Mouse (Mus musculus): ENCODE measurements around the gene Zcchc10. TPM values are rescaled to one million over a fixed set of nuclear protein-coding genes. Genes with fewer than 3 reads are reported as not detected.

Zcchc10 gene
- polyA plus RNA-seq, 1 experiment from 2014 or later: 22.7 TPM

DNA sequence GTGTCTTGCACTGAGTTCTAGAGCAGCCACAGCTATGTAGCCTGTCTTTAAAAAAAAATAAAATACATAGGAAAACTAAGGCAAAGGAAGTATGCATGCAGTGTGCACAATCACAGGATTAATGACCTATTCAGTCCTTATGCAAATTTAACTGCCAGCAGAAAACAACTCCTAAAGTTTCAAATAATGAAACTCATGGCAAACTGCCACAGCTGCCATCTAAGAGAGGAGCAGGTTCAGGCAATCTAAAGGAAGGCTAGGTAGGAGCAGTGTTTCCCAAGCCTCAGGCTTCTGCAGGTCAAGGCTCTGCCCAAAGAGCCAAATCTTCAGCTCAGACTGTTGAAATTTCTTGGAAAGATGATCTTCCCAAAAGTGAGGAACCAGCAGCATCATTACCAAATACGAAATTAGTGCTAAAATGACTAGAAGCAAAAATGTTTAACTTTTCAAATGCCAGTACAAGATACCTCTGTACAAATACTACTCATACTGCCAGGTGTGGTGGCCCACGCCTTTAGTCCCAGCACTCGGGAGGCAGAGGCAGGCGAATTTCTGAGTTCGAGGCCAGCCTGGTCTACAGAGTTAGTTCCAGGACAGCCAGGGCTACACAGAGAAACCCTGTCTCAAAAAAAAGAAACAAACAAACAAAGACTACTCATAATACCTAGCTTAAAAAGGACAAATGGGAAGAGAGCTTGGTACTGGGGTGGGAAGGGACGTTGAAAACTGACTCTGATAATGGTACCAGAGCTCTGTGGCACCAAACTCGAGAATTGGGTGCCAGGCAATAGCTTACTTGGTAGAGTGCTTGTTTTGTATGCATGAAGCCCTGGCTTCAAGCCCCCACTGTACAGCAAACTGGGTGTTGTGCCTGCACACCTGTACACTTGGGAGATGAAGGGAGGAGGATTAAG is 26.3 kb upstream of the Zcchc10 start:
- DNase-seq (ENCODE audit: low spot score) (no peak), ATAC-seq (ENCODE audit: low FRiP score) (no peak)
- 96% methylated on average over 7 of the region's 7 CpGs for WGBS
- H3K27me3 ChIP-seq (ENCODE audit: control insufficient read depth, insufficient read depth, low read length): no peaks in the 10 kb centered on the region
- no peak overlapping the region for H3K4me3 ChIP-seq (ENCODE audit: low read depth, low read length)
- H3K4me2 ChIP-seq (replicated peaks; ENCODE audit: low read depth, low read length): peak overlapping the region; percentile 73
- H3K4me1 ChIP-seq (replicated peaks; ENCODE audit: control insufficient read depth, insufficient read depth, low read length): peaks cover 5% of the 10 kb centered on the region; the same call in 1 of the 2 replicates
- H3K27ac ChIP-seq (ENCODE audit: low read depth, low read length): no peak overlapping the region
- peak overlapping the region; percentile 98 for H3K9ac ChIP-seq (ENCODE audit: low read depth, low read length)
- no peaks in the 10 kb centered on the region for H3K9me3 ChIP-seq (ENCODE audit: control insufficient read depth, low read length)
- H3K36me3 ChIP-seq (ENCODE audit: control insufficient read depth, insufficient read depth, low read length): no peaks in the 10 kb centered on the region

DNA sequence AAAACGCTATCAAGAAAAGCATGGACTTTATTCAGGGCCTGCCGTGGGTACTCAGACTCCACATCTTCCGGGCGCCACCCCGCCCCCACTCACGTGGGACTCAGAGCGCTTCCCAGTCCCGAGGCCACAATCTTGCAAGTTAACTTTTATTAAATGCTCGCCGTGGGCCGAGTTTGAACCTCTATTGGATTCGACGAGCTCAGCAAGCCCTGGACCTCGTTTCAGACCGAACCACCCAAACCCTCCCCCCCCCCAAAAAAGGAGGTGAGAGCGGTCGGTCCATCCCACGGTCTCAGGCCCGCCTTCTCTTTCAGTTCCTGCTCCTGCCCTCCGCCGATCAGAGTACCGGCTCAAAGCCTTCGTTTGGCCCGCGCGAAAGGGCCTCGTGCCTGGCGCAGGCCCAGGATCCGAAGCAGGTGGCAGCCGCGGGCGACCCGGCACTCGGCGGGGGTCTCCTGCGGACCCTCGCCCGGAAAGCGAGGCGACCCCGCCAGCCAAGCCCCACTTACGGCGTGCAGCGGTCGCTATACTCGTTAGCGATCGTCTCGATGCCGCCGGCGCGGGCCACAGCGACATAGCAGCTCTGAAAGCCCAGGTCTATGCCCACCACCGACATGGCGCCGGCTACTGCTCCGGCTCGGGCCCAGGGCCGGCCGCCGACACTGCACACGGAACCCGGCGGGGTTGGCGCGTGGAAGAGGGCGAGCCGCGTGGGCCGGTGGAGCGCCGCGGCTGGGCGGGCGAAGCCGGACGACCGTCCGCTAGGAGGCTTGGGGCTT is 24.7 kb upstream of the Zcchc10 start:
- under 1% methylated on average over 74 of the region's 80 CpGs for WGBS
- DNase-seq (ENCODE audit: low spot score): peak; percentile 70
- H3K4me2 ChIP-seq (replicated peaks; ENCODE audit: low read depth, low read length): peak overlapping the region; percentile 73
- no peaks in the 10 kb centered on the region for H3K36me3 ChIP-seq (ENCODE audit: control insufficient read depth, insufficient read depth, low read length)
- H3K9ac ChIP-seq (ENCODE audit: low read depth, low read length): peak overlapping the region; percentile 98
- peaks cover 5% of the 10 kb centered on the region; the same call in 1 of the 2 replicates for H3K4me1 ChIP-seq (replicated peaks; ENCODE audit: control insufficient read depth, insufficient read depth, low read length)
- H3K27ac ChIP-seq (ENCODE audit: low read depth, low read length): peak overlapping the region; percentile 90
- ATAC-seq (ENCODE audit: low FRiP score): peak; percentile 79
- peak overlapping the region; percentile 100 for H3K4me3 ChIP-seq (ENCODE audit: low read depth, low read length)
- H3K9me3 ChIP-seq (ENCODE audit: control insufficient read depth, low read length): no peaks in the 10 kb centered on the region
- no peaks in the 10 kb centered on the region for H3K27me3 ChIP-seq (ENCODE audit: control insufficient read depth, insufficient read depth, low read length)

DNA sequence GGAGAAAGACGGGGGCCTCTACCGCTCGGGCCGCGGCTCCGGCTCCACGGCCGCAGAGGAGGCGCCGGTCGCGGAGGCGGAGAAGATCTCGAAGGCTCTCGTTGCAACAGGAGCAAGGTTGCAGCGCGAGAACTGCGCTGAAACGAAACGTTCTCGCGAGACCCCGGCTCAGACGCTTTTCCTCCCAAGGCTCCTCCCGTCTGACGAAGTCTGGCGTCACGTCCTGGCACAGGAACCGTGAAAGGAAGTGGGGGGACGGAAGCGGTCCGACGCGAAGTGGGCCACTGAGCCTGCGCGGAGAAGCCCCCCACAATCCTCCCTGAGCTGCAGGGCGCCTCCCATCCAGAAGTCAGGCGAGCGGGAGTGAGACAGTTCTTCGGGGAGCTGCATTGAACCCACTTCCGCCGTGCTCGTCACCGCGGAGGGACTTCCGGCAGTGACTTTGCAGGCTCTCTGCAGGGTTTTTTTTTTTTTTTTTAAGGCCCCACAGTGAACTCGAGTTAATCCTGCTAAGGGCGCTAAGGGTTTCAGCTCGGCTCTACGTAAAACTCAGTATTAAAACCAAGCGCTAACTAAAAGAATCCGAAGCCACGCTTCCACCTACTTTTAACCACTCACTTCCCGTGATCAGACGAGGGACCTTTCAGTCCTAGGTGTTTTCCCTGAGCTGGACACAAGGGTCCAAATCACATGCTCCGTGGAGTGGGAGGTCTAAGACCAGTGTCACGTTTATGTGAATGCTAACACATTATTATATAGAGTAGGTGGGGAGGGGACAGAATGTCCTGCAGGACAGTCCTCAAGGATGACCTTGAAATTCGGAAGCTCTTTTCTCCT is 23.9 kb upstream of the Zcchc10 start, which contains the start of gene Hspa4:
Hspa4 (minus strand) TSS at position 128 of the 837 bp plus-strand sequence.
- Histone ChIP-seq H3K4me1 (replicated peaks; ENCODE audit: control insufficient read depth, insufficient read depth, low read length) (peaks cover 5% of the 10 kb centered on the region; the same call in 1 of the 2 replicates), H3K27me3 (ENCODE audit: control insufficient read depth, insufficient read depth, low read length) (no peaks in the 10 kb centered on the region), H3K9ac (ENCODE audit: low read depth, low read length) (peak within 1 kb of the TSS; percentile 98), H3K36me3 (ENCODE audit: control insufficient read depth, insufficient read depth, low read length) (no peaks in the 10 kb centered on the region), H3K4me3 (ENCODE audit: low read depth, low read length) (peak within 1 kb of the TSS; percentile 100), H3K9me3 (ENCODE audit: control insufficient read depth, low read length) (no peaks in the 10 kb centered on the region), H3K27ac (ENCODE audit: low read depth, low read length) (peak within 1 kb of the TSS; percentile 90), H3K4me2 (replicated peaks; ENCODE audit: low read depth, low read length) (peak within 1 kb of the TSS; percentile 73)
- WGBS: 1% methylated on average over 58 of the region's 58 CpGs
- ATAC-seq (ENCODE audit: low FRiP score): peak; percentile 98
- DNase-seq (ENCODE audit: low spot score): peak; percentile 98

DNA sequence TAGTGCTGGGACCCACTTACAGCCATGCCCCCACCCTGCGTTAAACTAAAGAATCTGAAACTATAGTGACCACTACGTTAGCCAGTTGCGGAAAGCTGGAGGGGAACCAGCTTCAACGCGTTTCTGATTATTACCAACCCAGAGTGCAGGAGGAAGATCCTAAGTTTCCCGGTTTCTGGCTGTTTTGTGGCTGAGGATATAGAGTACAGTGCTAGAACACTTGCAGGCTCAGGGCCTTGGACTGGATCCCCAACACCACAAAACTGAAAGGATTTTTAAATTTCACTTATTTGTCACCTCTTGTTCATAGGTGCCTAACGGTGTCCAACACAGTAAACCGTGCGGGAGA is 23.3 kb upstream of the Zcchc10 start:
- Histone ChIP-seq H3K4me2 (replicated peaks; ENCODE audit: low read depth, low read length) (peak overlapping the region; percentile 55), H3K27me3 (ENCODE audit: control insufficient read depth, insufficient read depth, low read length) (no peaks in the 10 kb centered on the region), H3K36me3 (ENCODE audit: control insufficient read depth, insufficient read depth, low read length) (no peaks in the 10 kb centered on the region), H3K9ac (ENCODE audit: low read depth, low read length) (peak overlapping the region; percentile 66), H3K27ac (ENCODE audit: low read depth, low read length) (peak overlapping the region; percentile 90), H3K4me1 (replicated peaks; ENCODE audit: control insufficient read depth, insufficient read depth, low read length) (peaks cover 5% of the 10 kb centered on the region; the same call in 1 of the 2 replicates), H3K4me3 (ENCODE audit: low read depth, low read length) (peak overlapping the region; percentile 100), H3K9me3 (ENCODE audit: control insufficient read depth, low read length) (no peaks in the 10 kb centered on the region)
- DNase-seq (ENCODE audit: low spot score) (peak; percentile 11), ATAC-seq (ENCODE audit: low FRiP score) (no peak)
- 59% methylated on average over 9 of the region's 9 CpGs for WGBS

DNA sequence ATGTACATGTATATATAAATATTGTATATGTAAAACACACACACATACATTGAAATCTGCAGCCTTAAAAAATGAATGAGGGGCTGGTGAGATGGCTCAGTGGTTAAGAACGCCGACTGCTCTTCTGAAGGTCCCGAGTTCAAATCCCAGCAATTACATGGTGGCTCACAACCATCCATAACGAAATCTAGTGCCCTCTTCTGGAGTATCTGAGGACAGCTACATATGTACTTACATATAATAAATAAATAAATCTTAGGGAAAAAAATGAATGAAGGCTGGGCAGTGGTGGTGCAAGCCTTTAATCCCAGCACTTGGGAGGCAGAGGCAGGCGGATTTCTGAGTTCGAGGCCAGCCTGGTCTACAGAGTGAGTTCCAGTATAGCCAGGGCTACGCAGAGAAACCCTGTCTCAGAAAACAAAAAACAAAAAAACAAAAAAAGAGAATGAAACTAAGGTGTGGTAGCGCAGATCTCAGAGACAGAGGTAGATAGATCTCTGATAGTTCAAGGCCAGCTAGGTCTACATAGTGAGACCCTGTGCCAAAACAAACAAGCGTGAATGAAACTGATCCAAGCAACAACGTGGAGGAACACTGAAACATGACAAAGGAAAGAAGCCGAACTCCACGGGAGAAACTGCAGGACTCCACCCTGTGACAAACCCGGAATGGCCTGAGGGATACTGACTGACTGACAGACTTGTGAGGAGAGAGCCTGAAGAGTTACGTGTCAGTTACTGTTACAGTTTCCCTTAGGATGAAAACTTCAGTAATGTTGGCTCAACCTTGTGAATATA is 20.2 kb upstream of the Zcchc10 start:
- ATAC-seq (ENCODE audit: low FRiP score) (no peak), DNase-seq (ENCODE audit: low spot score) (no peak)
- 83% methylated on average over 14 of the region's 14 CpGs for WGBS
- Histone ChIP-seq H3K27ac (ENCODE audit: low read depth, low read length) (no peak overlapping the region), H3K36me3 (ENCODE audit: control insufficient read depth, insufficient read depth, low read length) (no peaks in the 10 kb centered on the region), H3K9me3 (ENCODE audit: control insufficient read depth, low read length) (no peaks in the 10 kb centered on the region), H3K27me3 (ENCODE audit: control insufficient read depth, insufficient read depth, low read length) (no peaks in the 10 kb centered on the region), H3K4me2 (replicated peaks; ENCODE audit: low read depth, low read length) (no peak overlapping the region), H3K4me3 (ENCODE audit: low read depth, low read length) (no peak overlapping the region), H3K9ac (ENCODE audit: low read depth, low read length) (no peak overlapping the region), H3K4me1 (replicated peaks; ENCODE audit: control insufficient read depth, insufficient read depth, low read length) (peaks cover 3% of the 10 kb centered on the region; the same call in 1 of the 2 replicates)

DNA sequence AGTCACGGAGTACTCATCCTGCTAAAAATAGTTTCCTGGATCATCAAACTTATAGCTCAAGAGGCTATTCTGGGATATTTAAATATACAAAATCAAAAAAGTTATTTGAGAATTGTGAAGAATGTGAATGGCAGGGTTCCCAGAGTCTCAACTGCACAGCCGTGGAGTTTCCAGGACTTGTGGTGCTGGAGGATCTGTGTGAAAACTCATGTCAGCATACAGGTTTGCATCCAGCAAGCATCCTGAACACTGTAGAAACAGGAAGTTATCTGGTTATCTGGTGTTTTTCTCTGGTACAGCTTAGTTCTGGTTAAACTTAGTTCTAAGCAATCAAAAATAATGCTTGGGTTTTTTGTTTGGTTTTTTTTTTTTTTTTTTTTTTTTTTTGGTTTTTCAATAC is 17.5 kb upstream of the Zcchc10 start:
- no peak overlapping the region for H3K27ac ChIP-seq (ENCODE audit: low read depth, low read length)
- H3K4me2 ChIP-seq (replicated peaks; ENCODE audit: low read depth, low read length): no peak overlapping the region
- no peaks in the 10 kb centered on the region for H3K27me3 ChIP-seq (ENCODE audit: control insufficient read depth, insufficient read depth, low read length)
- ATAC-seq (ENCODE audit: low FRiP score): no peak
- H3K9me3 ChIP-seq (ENCODE audit: control insufficient read depth, low read length): no peaks in the 10 kb centered on the region
- no peak overlapping the region for H3K4me3 ChIP-seq (ENCODE audit: low read depth, low read length)
- DNase-seq (ENCODE audit: low spot score): no peak
- WGBS: 96% methylated on average over 2 of the region's 2 CpGs
- H3K4me1 ChIP-seq (replicated peaks; ENCODE audit: control insufficient read depth, insufficient read depth, low read length): no peaks in the 10 kb centered on the region
- H3K9ac ChIP-seq (ENCODE audit: low read depth, low read length): no peak overlapping the region
- no peaks in the 10 kb centered on the region for H3K36me3 ChIP-seq (ENCODE audit: control insufficient read depth, insufficient read depth, low read length)

DNA sequence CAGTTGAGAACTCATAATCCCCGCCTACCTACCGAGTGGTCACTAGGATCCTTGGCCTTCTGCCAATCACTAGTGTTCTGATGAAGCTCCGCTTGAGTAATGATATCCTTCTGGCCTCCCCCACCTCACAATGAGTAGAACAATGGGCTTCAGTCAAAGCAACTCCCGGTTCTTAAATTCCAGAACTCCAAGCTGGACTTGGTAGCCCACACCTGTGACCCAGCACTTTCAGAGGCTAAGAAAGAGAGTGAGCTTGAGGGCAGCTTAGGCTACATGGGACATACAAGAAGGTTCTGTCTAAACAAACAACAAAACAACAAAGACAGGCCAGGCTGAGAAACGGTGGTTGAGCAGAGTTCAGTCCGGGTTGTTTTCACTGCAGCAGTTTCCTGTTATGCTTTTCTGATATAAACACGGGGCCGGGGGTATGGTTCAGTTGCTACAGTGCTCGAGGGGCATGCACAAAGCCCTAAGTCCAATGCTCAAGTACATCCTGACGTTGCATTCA is 16.9 kb upstream of the Zcchc10 start:
- no peaks in the 10 kb centered on the region for H3K27me3 ChIP-seq (ENCODE audit: control insufficient read depth, insufficient read depth, low read length)
- H3K36me3 ChIP-seq (ENCODE audit: control insufficient read depth, insufficient read depth, low read length): no peaks in the 10 kb centered on the region
- DNase-seq (ENCODE audit: low spot score) (no peak), ATAC-seq (ENCODE audit: low FRiP score) (no peak)
- H3K9ac ChIP-seq (ENCODE audit: low read depth, low read length): no peak overlapping the region
- H3K27ac ChIP-seq (ENCODE audit: low read depth, low read length): no peak overlapping the region
- H3K9me3 ChIP-seq (ENCODE audit: control insufficient read depth, low read length): no peaks in the 10 kb centered on the region
- H3K4me1 ChIP-seq (replicated peaks; ENCODE audit: control insufficient read depth, insufficient read depth, low read length): no peaks in the 10 kb centered on the region
- no peak overlapping the region for H3K4me3 ChIP-seq (ENCODE audit: low read depth, low read length)
- 73% methylated on average over 10 of the region's 10 CpGs for WGBS
- H3K4me2 ChIP-seq (replicated peaks; ENCODE audit: low read depth, low read length): no peak overlapping the region
